Mouse (Mus musculus) erythroblast, adult 5-6 weeks (primary cell): Measurements from ENCODE around the gene Ubald2. TPM values are rescaled to one million over a fixed set of nuclear protein-coding genes. Genes with fewer than 3 reads are reported as not detected.
A peak's percentile ranks its signal among the peaks of the same experiment; 100 is the strongest.
"Not testable (repeated sequence)": the region's sequence is repeated elsewhere in the genome, so short reads cannot be mapped to it uniquely, and the experiment has no call there.

Experiments
- ATAC-seq: replicated peaks from 2 replicates; pipeline ENCODE4 v1.8.0; 2016; ENCODE audit warnings: moderate number of reproducible peaks, mild to moderate bottlenecking, moderate TSS enrichment, inconsistent platforms; ENCODE audit not compliant: poor library complexity, low FRiP score, severe bottlenecking
- total RNA-seq, 2 experiments: library from RNA; stranded (forward) in 1 of 2; stranded (reverse) in 1 of 2; fragments of 150-400 nt in 1 of 2; fragments of 200-764, 138-1000 nt in 1 of 2; gene quantifications; 2 replicates each; pipeline versions ENCODE4 v1.2.3 to v1.2.4; 2015 to 2017; ENCODE audit warnings: low replicate concordance in 2 of 2

The Ubald2 gene
- total RNA-seq (2015; ENCODE audit: low replicate concordance) (46.6 and 59.0 TPM in 2 replicates), total RNA-seq (2017; ENCODE audit: low replicate concordance) (27.0 and 41.7 TPM in 2 replicates)

DNA sequence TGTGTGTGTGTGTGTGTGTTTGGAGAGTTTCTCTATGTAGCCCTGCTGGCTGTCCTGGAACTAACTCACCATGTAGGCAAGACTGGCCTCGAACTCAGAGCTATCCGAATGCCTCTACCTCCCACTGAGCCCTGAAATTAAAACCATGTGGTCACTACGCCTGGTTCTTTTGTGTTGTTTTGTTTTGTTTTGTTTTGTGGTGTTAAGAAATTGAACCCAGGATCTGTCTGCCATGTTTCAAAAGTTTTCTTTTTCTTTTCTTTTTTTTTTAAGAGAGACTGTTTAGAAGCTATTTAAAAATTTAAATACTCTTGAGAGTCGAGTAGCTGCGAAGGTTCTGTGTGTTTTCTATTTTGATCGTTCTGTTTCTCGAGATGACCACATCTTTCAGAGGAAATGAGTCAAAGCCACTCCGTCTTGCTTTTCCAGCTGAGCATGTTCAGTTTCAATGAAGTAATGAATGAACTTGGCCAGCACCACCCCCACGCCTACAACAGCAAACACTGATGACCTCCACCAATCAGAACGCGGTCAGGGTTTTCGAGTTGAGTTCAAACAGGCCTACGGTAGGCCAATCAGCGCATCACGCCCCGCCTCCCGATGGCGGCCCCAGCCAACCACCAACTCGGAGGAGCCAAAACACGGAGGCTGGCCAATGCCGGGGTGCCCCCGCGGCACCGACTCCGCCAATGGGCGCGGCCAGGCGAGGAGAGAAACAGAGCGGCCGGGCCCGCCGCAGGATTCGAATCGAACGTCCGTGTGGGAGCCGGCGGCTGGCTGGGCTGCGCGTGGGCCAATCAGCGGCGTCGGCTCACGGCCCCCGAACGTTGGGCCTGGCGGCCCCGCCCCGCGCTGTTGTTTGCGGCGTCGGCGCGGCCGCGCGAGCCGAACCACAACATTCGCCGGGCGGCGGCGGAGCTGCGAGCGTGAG, at the start of gene Ubald2:
Gene Ubald2 (plus strand): TSS at position 739 of the 931 bp plus-strand sequence.
- ATAC-seq, result peak; percentile 92

- ATAC-seq, result no peak
These were observed 49.7 kb upstream of the Ubald2 start for GRCm38 (mm10) chr11:116384171-116384570.

DNA sequence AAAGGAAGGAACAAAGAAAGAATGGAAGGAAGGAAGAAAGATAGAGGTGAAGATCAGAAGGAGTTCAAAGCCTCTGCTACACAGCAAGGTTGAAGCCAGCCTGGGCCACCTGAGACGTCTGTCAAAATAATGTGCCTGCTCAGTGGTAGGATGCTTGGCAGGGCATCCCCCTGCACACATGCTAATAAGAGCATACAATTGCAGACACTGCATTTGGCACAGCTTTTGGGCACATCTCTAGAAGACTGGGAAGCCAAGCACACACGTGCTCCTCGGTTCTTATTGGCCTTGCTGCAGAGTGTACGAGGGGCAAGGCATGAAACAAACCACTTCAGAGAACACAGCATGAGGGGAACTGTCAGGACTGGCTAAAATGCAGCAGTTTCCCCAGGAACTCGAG, 47.9 kb upstream of the Ubald2 start:
- no peak for ATAC-seq

- peak; percentile 61 for ATAC-seq
These were observed 46.5 kb upstream of the Ubald2 start for GRCm38 (mm10) chr11:116387086-116388071.

- peak; percentile 98 for ATAC-seq
These were observed 44.9 kb upstream of the Ubald2 start for GRCm38 (mm10) chr11:116388841-116389480.

GRCm38 (mm10) chr11:116394769-116395168, 39.1 kb upstream of the Ubald2 start:
- peak; percentile 84 for ATAC-seq

DNA sequence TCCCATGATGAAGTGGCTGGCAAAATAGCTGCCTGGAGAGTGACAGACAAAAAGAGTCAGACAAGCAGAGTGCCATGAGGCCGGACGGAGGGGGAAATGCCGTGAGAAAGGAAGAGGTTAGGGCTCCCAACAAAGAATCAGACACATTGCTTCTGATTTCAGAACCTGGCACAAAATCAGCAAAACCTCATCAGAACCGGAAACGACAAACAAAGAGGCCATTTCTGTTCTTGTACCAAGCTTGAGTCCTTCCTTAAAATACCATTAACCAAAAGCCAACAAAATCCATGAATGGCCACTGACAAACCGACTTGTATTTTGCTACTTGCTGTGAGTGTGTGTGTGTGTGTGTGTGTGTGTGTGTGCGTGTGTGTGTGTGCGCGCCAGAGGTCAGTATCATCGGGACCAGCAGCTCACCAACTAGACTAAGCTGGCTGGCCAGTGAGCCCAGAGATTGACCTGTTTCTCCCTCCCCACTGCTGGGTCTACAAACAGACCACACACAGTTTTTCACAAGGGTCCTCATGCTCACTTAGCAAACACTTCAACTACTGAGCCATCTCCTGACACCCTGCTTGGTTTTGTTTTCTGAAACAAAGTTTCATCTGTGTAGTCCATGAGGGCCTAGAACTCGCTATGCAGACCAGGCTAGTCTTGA, 37.5 kb upstream of the Ubald2 start:
- ATAC-seq, result no peak

DNA sequence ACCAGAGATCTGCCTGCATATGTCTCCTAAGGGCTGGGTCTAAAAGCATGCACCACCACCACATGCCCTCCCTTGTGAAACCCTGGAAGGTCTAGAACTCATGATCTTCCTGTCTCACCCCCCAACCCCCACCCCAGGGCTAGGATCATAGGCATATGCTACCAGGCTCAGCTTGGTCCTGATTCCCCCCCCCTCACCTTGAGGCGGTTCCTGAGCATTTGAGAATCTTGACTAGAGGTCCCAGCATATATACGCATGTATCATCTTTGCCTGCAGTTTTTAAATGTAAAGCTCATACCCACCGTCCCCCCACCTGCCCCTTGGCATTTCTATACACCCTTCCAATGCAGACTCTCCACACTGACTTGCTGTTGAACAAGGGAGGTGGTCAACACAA, 37.0 kb upstream of the Ubald2 start:
- ATAC-seq, result no peak

DNA sequence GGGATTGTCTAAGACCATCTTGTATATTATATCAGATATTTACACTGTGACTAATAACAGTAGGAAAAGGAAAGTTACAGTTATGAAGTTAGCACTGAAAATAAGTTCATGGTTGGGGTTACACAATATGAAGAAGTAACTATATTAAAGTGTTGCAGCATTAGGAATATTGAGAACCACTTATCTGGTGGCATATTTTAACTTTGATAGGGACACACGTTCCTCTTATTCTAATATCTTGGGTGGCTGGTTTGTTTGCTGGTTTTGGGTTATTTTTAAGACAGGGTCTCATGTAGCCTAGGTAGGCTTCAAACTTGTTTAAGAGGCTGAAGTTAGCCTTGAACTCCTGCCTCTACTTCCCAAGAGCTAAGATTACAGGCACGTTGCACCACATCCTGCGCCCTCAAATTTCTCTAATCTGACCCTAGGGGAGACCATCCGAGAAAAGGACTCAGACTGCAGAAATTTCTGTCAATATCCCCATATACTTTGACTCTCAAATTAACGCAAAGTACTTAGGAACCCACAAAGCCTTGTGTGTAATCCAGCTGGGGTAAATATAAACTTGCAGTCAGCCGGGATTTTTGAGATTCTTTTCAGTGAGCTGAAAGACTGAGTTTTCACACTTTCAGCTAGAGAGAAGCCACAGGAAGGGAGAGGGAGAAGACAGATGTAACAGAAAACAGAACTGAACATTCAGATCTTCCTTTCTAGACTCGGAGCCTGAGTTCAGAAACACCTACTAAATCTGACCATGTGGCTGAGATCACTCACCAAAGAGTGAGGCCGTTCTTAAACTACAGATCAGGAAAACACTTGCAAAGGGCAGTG, 36.2 kb upstream of the Ubald2 start:
- ATAC-seq, result no peak

GRCm38 (mm10) chr11:116398348-116398677, 35.6 kb upstream of the Ubald2 start:
- ATAC-seq, result no peak

GRCm38 (mm10) chr11:116400560-116400959, 33.3 kb upstream of the Ubald2 start:
- no peak for ATAC-seq

GRCm38 (mm10) chr11:116405601-116406000, 28.3 kb upstream of the Ubald2 start:
- no peak for ATAC-seq

DNA sequence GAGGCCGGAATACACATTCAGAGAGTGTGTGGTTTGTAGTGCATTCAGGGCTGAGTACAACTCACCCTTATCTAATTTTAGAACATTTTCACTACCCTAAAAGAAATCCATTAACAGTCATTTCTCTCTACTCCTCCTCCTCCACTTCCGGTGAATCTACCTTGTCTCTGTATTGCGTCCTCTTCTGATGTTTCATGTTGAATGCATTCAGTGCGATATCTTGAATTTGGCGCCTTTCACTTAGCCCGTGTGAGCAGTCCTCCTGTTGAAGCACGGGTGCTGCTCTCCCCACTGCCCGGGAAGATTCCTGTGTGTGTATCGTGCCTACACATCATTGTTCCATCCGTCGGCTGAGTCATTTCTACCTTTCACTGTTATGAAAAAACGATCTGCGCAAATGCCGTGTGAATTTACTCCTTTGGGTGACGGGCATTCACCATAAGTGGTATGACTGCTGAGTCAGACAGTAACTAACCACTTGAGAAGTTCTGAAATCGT, 27.6 kb upstream of the Ubald2 start:
- ATAC-seq, result no peak

DNA sequence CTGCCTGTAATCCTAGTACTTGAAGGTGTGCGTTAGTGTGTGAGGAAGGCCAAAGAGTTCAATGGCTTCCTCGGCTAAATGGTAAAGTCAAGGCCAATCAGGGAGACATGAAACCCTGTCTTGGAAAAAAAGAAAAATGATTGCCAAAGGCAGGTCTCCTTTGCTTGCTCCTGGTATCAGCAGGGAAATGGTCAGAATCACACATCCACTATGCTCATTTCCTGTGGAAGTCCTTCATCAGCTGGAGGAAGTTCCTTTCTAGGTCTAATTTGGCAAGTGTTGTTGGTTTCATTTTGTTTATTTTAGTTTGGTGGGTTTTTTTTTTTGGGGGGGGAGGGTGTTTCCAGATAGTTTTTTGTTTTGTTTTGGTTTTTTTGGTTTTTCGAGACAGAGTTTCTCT, 24.9 kb upstream of the Ubald2 start:
- no peak for ATAC-seq

- not testable (repeated sequence) for ATAC-seq
These were observed 23.5 kb upstream of the Ubald2 start for GRCm38 (mm10) chr11:116410415-116410814.

GRCm38 (mm10) chr11:116411582-116411981, 22.3 kb upstream of the Ubald2 start:
- ATAC-seq, result no peak

- ATAC-seq, result peak; percentile 53
These were observed 21.7 kb upstream of the Ubald2 start for GRCm38 (mm10) chr11:116412028-116412827.
